Mouse (Mus musculus): ENCODE results near the gene Asb9.

Asb9 gene

DNA sequence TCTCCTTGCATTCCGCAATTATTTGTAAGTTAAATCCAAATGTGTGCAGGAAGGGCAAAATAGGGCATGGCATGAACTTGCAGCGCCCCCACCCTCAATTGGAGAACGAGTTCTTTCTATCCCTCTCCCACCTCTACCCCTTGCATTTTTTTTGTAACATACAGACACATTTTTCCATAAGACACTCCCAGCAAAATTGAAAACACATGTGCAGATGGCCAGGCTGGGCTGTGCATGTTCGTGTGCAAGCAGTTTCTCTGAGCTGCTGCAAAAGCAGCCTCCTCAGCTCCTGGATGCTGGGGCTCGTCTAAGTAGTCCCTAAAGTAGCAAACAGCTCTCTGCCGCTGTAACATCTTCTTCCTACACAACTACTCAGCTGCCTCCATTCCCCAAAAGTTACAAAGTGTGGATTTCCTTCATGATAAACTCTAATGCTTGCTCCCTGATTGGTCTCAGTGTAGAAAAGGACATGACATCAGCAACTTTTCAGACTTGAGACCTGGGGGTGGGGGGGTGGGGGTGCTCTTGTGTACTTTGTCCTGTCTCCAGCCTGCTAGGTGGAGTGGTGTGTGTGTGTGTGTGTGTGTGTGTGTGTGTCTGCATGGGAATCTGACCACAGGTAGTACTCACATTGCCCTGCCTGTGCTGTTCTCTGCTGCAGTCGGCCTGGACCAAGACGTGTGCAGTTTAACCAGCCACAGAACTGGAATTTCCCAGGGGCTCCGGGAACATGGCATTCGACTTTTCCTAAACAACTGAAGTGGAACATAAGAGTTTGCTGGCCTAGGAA lies at the start of gene Asb9:
TSS of gene Asb9 (plus strand) at position 619 of the 790 bp plus-strand sequence.
- in situ Hi-C loops (cut with MboI, MseI), result no loop called here

DNA sequence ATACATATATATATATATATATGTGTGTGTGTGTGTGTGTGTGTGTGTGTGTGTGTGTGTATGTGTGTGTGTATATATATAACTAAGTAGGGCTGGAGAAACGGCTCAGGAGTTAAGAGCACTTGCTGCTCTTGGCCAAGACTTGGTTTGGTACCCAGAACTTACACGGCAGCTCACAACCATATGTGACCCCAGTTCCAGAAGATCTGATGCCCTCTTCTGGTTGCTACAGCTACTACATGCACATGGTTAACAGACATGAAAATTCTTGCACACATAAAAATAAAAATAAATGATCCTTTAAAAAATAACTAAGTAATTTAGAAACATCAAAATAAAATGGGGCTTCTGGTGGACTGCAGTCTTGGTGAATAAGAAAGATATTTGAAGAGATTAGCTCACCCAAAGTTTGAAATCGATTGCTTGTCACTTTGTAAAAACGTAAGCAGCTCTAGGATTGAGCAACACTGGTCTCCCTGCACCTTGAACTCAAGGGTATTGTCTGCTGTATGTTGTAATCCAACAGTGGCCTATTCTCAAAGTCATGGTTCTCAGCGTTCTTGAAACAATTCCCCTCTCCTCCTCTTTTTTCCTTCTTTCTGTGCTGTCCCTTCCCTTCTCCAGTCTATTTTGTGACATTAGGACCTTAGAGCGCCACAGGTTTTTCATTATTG lies 46.8 kb upstream of the Asb9 start:
- in situ Hi-C loops (cut with MboI, MseI), result no loop called here

DNA sequence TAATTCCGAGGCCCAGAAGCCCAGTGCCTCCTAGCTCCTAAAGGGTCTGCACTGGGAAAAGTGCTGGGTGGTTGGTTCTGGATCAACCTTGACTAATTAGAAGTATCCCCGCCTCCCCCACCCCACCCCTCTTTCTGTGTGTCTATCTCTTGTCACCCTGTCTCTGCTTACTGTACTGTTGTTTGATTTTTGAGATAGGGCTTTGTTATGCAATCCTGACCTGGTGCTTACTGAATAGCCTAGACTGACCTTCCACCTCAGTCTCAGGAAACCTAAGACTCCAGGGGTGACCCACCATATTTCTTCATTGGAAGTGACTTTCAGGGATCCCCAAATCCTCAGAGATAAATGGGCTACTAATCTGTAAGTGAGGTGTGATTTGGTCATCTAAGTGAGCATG lies 3.9 kb upstream of the Asb9 start:
- in situ Hi-C loops (cut with MboI, MseI), result no loop called here

DNA sequence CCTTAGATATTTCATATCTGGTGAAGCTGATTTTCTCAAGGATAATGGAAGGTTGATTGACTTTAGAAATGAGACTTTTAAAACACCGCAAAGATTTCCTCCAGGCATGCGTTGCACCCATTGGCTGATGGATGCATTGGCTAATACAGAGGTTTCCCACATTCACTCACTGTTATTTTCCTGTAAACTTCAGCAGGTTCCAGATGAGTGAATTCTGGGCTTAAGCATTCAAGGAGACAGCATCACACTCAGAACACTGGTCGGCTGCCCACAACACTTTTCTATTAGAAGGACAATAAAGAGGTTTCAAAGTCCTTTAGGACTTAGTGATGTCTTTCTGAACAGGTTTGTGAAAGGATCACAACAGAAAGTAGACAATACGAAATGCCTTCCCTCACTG lies 941 bp downstream of the Asb9 start:
- in situ Hi-C loops (cut with MboI, MseI), result no loop called here

DNA sequence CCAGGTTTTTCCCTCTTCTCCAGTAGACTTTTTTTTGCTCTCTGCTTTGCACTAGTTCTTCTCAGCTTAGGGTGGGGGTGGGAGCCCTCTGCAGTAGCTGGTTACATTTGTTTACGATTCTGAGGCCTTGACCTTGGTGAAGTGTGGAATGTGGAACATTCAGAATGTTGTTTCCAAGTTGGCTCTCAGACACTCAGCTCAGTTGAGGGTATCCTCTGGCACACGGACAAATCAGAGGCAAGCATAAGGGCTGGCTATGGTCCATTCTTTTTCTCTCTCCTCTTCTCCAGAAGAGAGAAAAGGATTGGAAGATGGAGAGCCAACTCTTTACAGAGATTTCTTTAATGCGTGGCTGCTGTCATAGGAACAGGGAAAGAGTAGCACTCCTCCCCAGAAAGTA lies 2.6 kb downstream of the Asb9 start:
- in situ Hi-C loops (cut with MboI, MseI), result no loop called here

DNA sequence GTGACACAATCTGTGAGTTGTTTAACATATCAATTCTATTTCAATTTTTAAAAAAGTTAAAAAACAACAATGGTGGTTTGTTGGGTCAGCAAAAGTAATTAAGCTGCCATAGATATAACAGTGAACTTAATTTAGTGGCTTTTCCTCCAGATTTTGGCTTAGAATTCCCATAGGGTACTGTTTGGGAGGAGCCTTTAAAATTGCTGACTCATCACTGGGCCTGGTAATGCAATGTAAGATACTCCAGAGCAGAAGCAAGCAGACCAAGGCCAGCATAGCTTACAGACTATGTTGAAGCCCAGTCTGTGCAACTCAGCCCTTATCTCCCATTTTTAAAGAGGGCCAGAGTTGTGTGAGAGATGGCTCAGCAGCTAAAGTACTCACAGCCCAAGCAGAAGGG lies 16.0 kb downstream of the Asb9 start:
- in situ Hi-C loops (cut with MboI, MseI), result no loop called here

DNA sequence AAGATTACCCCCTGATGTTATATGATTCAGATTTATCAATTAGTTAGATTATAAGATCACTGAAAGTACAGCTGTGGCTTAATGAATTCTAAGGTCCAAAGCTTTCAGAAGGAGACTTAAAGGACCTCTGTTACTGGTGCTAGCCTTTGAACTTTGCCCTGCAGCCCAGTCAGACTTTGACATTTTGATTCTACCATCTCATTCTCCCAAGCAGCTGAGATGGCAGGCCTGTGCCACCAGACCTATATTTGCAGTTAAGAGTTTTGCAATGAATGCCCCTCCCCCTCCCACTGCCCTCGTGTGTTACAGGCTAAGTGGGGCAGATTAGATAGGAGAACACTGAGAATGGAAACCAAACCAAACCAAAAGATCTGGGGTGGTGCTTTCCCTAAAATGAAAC lies 20.4 kb downstream of the Asb9 start:
- in situ Hi-C loops (cut with MboI, MseI), result no loop called here

DNA sequence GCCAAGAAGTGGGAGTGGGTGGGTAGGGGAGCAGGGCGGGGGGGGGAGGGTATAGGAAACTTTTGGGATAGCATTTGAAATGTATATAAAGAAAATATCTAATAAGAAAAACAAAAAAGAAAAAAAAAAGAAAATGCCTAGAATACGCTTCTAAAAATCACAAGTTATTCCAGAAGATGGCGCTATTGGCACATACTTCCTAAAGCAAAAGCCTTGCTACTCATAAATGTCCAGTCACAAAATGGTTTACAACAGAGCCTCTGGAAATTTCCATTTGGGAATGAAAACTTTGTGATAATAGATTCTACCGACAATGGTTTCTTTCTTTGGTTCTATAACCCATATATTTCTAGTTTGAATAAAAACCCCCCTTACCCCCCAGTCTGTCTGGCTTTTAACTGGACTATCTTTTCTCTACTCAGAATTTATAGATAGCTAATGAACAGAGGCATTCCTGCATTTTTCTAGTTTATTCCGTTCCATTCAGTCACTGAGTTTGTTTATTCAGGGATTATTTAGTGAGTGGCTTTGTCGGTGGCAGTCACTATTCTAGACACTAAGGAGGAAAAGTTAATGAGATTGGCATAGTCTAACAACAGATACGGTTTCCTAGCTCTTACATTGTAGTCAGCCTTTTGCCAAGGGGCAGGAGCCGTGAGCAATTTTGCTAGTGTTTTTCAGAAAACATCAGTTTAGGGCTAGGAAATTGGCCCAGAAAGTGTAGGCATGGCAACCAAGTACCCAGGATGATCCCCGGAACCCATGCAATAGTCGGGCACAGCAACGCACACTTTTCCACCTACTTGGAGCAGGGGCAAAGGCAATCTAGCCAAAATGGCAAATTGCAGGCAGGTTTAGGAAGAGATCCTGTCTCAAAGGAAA lies 35.5 kb downstream of the Asb9 start:
- in situ Hi-C loops (cut with MboI, MseI), result loop anchor here (10.0 kb wide), 1 partner anchor 1603 kb away; no protein-coding TSS in a partner anchor

DNA sequence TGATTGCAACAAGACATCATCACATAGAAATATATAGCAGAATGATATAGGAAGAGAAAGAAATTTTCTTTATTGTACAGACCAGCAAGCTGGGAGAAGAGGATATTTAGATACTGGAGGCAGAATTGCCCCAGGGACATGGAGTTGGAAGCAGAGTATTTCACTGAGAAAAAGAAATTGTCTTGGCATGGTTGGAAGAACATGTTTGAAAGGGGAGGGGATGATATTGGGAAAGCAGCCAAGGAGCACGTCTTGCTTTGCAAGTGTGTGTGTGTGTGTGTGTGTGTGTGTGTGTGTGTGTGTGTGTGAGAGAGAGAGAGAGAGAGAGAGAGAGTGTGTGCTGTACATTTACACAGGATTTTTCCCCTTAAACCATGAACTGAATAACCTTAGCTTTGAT lies 64.1 kb downstream of the Asb9 start:
- in situ Hi-C loops (cut with MboI, MseI), result no loop called here

DNA sequence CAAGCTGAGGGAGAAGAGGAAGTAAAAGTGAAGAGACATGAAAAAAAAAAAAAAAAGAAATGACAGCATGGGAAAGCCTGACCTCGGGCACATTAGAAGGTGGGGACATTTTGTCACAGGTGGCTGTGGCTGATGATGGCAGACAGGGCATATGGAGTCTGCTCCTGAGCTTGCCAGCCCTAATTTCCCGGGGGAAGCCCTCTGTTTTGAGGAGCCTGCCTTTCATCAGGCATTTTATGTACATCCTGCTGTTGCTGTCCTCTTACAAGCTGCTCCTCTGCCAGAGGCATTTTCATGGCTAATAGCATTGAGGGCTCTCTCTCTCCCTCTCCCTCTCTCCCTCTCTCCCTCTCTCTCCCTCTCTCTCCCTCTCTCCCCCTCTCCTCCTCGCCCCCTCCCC lies 70.8 kb downstream of the Asb9 start:
- in situ Hi-C loops (cut with MboI, MseI), result loop anchor here (5.0 kb wide), 1 partner anchor 75 kb away; no protein-coding TSS in a partner anchor
